Mouse (Mus musculus) heart, embryonic 16.5 days (tissue): ENCODE results near the gene Smc3. TPM values are rescaled to one million over a fixed set of nuclear protein-coding genes. Genes with fewer than 3 reads are reported as not detected.

Experiments used
- ATAC-seq: fragments of 200-750 bp; cut with Nextera tagmentation; replicated peaks from 2 replicates; pipeline ENCODE4 v1.8.0; 2017; ENCODE audit warnings: moderate number of reproducible peaks; ENCODE audit not compliant: insufficient read depth, low FRiP score; ENCODE audit errors: extremely low read depth
- H3K27ac ChIP-seq: fragments of 300-500 bp; sonication (generic); 2 replicates; pipeline ENCODE4 v1.5.1; 2014; ENCODE audit warnings: mild to moderate bottlenecking, low read length, control low read depth, moderate library complexity
- H3K27me3 ChIP-seq: fragments of 300-500 bp; sonication (generic); 2 replicates; pipeline ENCODE4 v1.6.1; 2014; ENCODE audit warnings: low read length, mixed read lengths; ENCODE audit not compliant: control insufficient read depth, insufficient read depth
- H3K36me3 ChIP-seq: fragments of 300-500 bp; sonication (generic); 2 replicates; pipeline ENCODE4 v1.6.1; 2014; ENCODE audit not compliant: control insufficient read depth, insufficient read depth
- H3K4me1 ChIP-seq: fragments of 300-500 bp; sonication (generic); 2 replicates; pipeline ENCODE4 v1.6.1; 2014; ENCODE audit warnings: low read length, mixed read lengths; ENCODE audit not compliant: control insufficient read depth, insufficient read depth
- H3K4me2 ChIP-seq: fragments of 300-500 bp; sonication (generic); 2 replicates; pipeline ENCODE4 v1.6.1; 2014; ENCODE audit warnings: low read depth, mild to moderate bottlenecking, control low read depth, low read length
- H3K4me3 ChIP-seq: fragments of 300-500 bp; sonication (generic); 2 replicates; pipeline ENCODE4 v1.5.1; 2014; ENCODE audit warnings: mild to moderate bottlenecking, control low read depth, low read length
- H3K9ac ChIP-seq: fragments of 300-500 bp; sonication (generic); 2 replicates; pipeline ENCODE4 v1.6.1; 2014; ENCODE audit warnings: low read length, control low read depth
- H3K9me3 ChIP-seq: fragments of 300-500 bp; sonication (generic); replicated peaks from 2 replicates; pipeline ENCODE4 v1.6.1; 2016; ENCODE audit warnings: low read length; ENCODE audit not compliant: control insufficient read depth
- WGBS: fragments of 180-500 bp; shearing (Covaris S2); extraction: QIAGEN DNeasy Blood & Tissue Kit; methylation state at CpG from one replicate; pipeline ENCODE4 v1.1.7; 2014; 5-methylcytosine and 5-hydroxymethylcytosine counted together
- polyA plus RNA-seq: library from polyadenylated mRNA; unstranded; fragments of >200 nt; fragmentation: Nextera tagmentation; extraction: Ambion mirVana; gene quantifications from 2 replicates; pipeline ENCODE4 v1.2.1, GENCODE M21; 2015

The Smc3 gene
- polyA plus RNA-seq, 1 experiment from 2014 or later: 42.5 TPM

GRCm38 (mm10) chr19:53660722-53661420, 60.7 kb downstream of the Smc3 start:
- H3K36me3 ChIP-seq: no peaks in the 10 kb centered on the region
- peak overlapping the region; percentile 52 for H3K4me3 ChIP-seq
- peak overlapping the region; percentile 62; the same call in 1 of the 2 replicates for H3K9ac ChIP-seq
- ATAC-seq: peak; percentile 91
- peak overlapping the region; percentile 95 for H3K27ac ChIP-seq
- WGBS: 39% methylated on average over 9 of the region's 9 CpGs
- no peaks in the 10 kb centered on the region for H3K9me3 ChIP-seq
- H3K27me3 ChIP-seq: no peaks in the 10 kb centered on the region
- peaks cover 10% of the 10 kb centered on the region for H3K4me1 ChIP-seq
- H3K4me2 ChIP-seq: peak overlapping the region; percentile 61

- H3K27me3 ChIP-seq: no peaks in the 10 kb centered on the region
- 35% methylated on average over 14 of the region's 14 CpGs for WGBS
- H3K4me2 ChIP-seq: peak overlapping the region; percentile 67
- H3K36me3 ChIP-seq: no peaks in the 10 kb centered on the region
- H3K4me1 ChIP-seq: peaks cover 14% of the 10 kb centered on the region
- H3K9me3 ChIP-seq: no peaks in the 10 kb centered on the region
- H3K27ac ChIP-seq: peak overlapping the region; percentile 95
- H3K9ac ChIP-seq: peak overlapping the region; percentile 66
- peak overlapping the region; percentile 46 for H3K4me3 ChIP-seq
- ATAC-seq: no peak
These were observed 61.9 kb downstream of the Smc3 start for GRCm38 (mm10) chr19:53661938-53662722.

- 84% methylated on average over 9 of the region's 9 CpGs for WGBS
These were observed 64.6 kb downstream of the Smc3 start for GRCm38 (mm10) chr19:53664831-53665230.

GRCm38 (mm10) chr19:53665391-53665790, 65.2 kb downstream of the Smc3 start:
- H3K4me3 ChIP-seq: no peak overlapping the region
- no peaks in the 10 kb centered on the region for H3K36me3 ChIP-seq
- peaks cover 19% of the 10 kb centered on the region for H3K4me1 ChIP-seq
- H3K9me3 ChIP-seq: no peaks in the 10 kb centered on the region
- H3K27me3 ChIP-seq: no peaks in the 10 kb centered on the region
- 90% methylated on average over 4 of the region's 4 CpGs for whole genome bisulfite sequencing
- no peak for ATAC-seq
- no peak overlapping the region for H3K9ac ChIP-seq
- no peak overlapping the region for H3K27ac ChIP-seq
- H3K4me2 ChIP-seq: no peak overlapping the region

More at GRCm38 (mm10) chr19:53664831-53665230, 64.6 kb downstream of the Smc3 start:
- H3K4me1 ChIP-seq: peaks cover 19% of the 10 kb centered on the region
- H3K9ac ChIP-seq: no peak overlapping the region
- H3K9me3 ChIP-seq: no peaks in the 10 kb centered on the region
- no peak overlapping the region for H3K4me3 ChIP-seq
- ATAC-seq: no peak
- no peaks in the 10 kb centered on the region for H3K36me3 ChIP-seq
- no peaks in the 10 kb centered on the region for H3K27me3 ChIP-seq
- H3K4me2 ChIP-seq: no peak overlapping the region
- no peak overlapping the region for H3K27ac ChIP-seq

GRCm38 (mm10) chr19:53666708-53667107, 66.5 kb downstream of the Smc3 start:
- H3K4me3 ChIP-seq: no peak overlapping the region
- WGBS: 29% methylated on average over 8 of the region's 8 CpGs
- H3K4me1 ChIP-seq: peaks cover 28% of the 10 kb centered on the region
- no peaks in the 10 kb centered on the region for H3K9me3 ChIP-seq
- ATAC-seq: no peak
- H3K27me3 ChIP-seq: 0 out of 2 replicates have a peak, but pooled peaks cover 2% of the 10 kb centered on the region
- H3K4me2 ChIP-seq: no peak overlapping the region
- no peaks in the 10 kb centered on the region for H3K36me3 ChIP-seq
- H3K9ac ChIP-seq: peak overlapping the region; percentile 49
- no peak overlapping the region for H3K27ac ChIP-seq

GRCm38 (mm10) chr19:53668821-53669220, 68.6 kb downstream of the Smc3 start:
- H3K4me1 ChIP-seq: peaks cover 31% of the 10 kb centered on the region
- H3K4me3 ChIP-seq: no peak overlapping the region
- H3K27ac ChIP-seq: no peak overlapping the region
- no peak overlapping the region for H3K9ac ChIP-seq
- H3K36me3 ChIP-seq: no peaks in the 10 kb centered on the region
- H3K27me3 ChIP-seq: 0 out of 2 replicates have a peak, but pooled peaks cover 4% of the 10 kb centered on the region
- no peak for ATAC-seq
- WGBS: 89% methylated on average over 7 of the region's 7 CpGs
- no peaks in the 10 kb centered on the region for H3K9me3 ChIP-seq
- H3K4me2 ChIP-seq: no peak overlapping the region

GRCm38 (mm10) chr19:53670625-53671141, 70.5 kb downstream of the Smc3 start:
- 14% methylated on average over 12 of the region's 12 CpGs for WGBS
- Histone ChIP-seq H3K27me3 (peaks cover 10% of the 10 kb centered on the region), H3K4me2 (peak overlapping the region; percentile 45; the same call in 1 of the 2 replicates), H3K9me3 (no peaks in the 10 kb centered on the region), H3K9ac (peak overlapping the region; percentile 45), H3K4me1 (peaks cover 40% of the 10 kb centered on the region), H3K36me3 (no peaks in the 10 kb centered on the region), H3K27ac (peak overlapping the region; percentile 93), H3K4me3 (no peak overlapping the region)
- ATAC-seq: peak; percentile 78

GRCm38 (mm10) chr19:53671432-53671831, 71.2 kb downstream of the Smc3 start:
- H3K9me3 ChIP-seq: no peaks in the 10 kb centered on the region
- no peak overlapping the region for H3K4me3 ChIP-seq
- peak overlapping the region; percentile 45 for H3K9ac ChIP-seq
- peaks cover 10% of the 10 kb centered on the region for H3K27me3 ChIP-seq
- 52% methylated on average over 3 of the region's 3 CpGs for WGBS
- ATAC-seq: peak; percentile 39
- H3K36me3 ChIP-seq: no peaks in the 10 kb centered on the region
- H3K4me2 ChIP-seq: no peak overlapping the region
- H3K4me1 ChIP-seq: peaks cover 40% of the 10 kb centered on the region
- H3K27ac ChIP-seq: peak overlapping the region; percentile 93
